Mouse (Mus musculus): ENCODE results near the gene Taf8.

Taf8 gene

DNA sequence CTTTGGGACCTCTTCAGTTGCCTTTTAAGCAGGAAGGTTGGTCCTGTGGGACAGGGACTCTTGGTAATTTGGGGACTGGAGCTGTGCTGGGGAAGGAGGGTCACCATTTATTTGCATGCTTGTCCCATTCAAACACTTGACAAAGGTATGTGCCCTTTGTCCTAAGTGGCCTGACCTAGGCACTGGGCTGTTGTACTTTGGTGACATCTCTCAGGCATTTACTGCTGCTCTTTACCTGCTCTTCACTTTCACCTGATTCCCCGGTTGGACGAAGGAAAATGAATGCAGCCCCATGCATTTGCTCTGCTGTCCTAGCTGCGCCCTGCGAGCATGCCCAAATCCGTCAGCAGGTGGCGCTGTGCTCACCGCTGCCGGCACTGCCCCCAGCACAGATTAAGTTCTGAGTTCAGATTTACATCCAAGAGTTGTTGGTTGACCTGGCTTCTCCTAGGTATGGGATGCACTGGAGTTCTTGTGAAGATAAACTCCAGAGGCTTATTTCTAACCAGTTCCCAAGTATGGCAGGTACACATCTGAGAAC is 28.6 kb downstream of the Taf8 start:
- Histone ChIP-seq H3K9me3 (ENCODE audit: low read length) (no peaks in the 10 kb centered on the region), H3K36me3 (ENCODE audit: insufficient read depth, low read length) (no peaks in the 10 kb centered on the region), H3K27me3 (ENCODE audit: insufficient read depth, low read length) (peaks cover 14% of the 10 kb centered on the region), H3K4me1 (replicated peaks; ENCODE audit: low read depth, low read length) (peaks cover 53% of the 10 kb centered on the region), H3K4me3 (replicated peaks; ENCODE audit: low read length) (no peak overlapping the region)
- TF ChIP-seq CTCF (conservative IDR thresholded peaks at IDR 0.05; ENCODE audit: low read length) (peak; percentile 88), POU5F1 (IDR thresholded peaks at IDR 0.05; ENCODE audit: borderline replicate concordance, low read length) (no peak), NANOG (IDR thresholded peaks at IDR 0.05; ENCODE audit: borderline replicate concordance, low read length) (no peak)

- TF ChIP-seq NANOG (IDR thresholded peaks at IDR 0.05; ENCODE audit: borderline replicate concordance, low read length) (no peak), POU5F1 (IDR thresholded peaks at IDR 0.05; ENCODE audit: borderline replicate concordance, low read length) (no peak), CTCF (conservative IDR thresholded peaks at IDR 0.05; ENCODE audit: low read length) (no peak)
- no peaks in the 10 kb centered on the region for H3K9me3 ChIP-seq (ENCODE audit: low read length)
- H3K27me3 ChIP-seq (ENCODE audit: insufficient read depth, low read length): peaks cover 22% of the 10 kb centered on the region
- H3K36me3 ChIP-seq (ENCODE audit: insufficient read depth, low read length): no peaks in the 10 kb centered on the region
- H3K4me1 ChIP-seq (replicated peaks; ENCODE audit: low read depth, low read length): peaks cover 61% of the 10 kb centered on the region
- peak overlapping the region; percentile 32; the same call in 1 of the 2 replicates for H3K4me3 ChIP-seq (replicated peaks; ENCODE audit: low read length)
These were observed 29.4 kb downstream of the Taf8 start for GRCm38 (mm10) chr17:47472435-47473350.

GRCm38 (mm10) chr17:47470686-47471085 is 31.4 kb downstream of the Taf8 start:
- H3K9me3 ChIP-seq (ENCODE audit: low read length): no peaks in the 10 kb centered on the region
- peaks cover 80% of the 10 kb centered on the region for H3K4me1 ChIP-seq (replicated peaks; ENCODE audit: low read depth, low read length)
- no peak overlapping the region for H3K4me3 ChIP-seq (replicated peaks; ENCODE audit: low read length)
- peaks cover 4% of the 10 kb centered on the region; the same call in 1 of the 2 replicates for H3K36me3 ChIP-seq (ENCODE audit: insufficient read depth, low read length)
- H3K27me3 ChIP-seq (ENCODE audit: insufficient read depth, low read length): peaks cover 41% of the 10 kb centered on the region
- TF ChIP-seq POU5F1 (IDR thresholded peaks at IDR 0.05; ENCODE audit: borderline replicate concordance, low read length) (no peak), CTCF (conservative IDR thresholded peaks at IDR 0.05; ENCODE audit: low read length) (no peak), NANOG (IDR thresholded peaks at IDR 0.05; ENCODE audit: borderline replicate concordance, low read length) (no peak)

GRCm38 (mm10) chr17:47470121-47470520 is 32.0 kb downstream of the Taf8 start:
- TF ChIP-seq CTCF (conservative IDR thresholded peaks at IDR 0.05; ENCODE audit: low read length) (no peak), NANOG (IDR thresholded peaks at IDR 0.05; ENCODE audit: borderline replicate concordance, low read length) (no peak), POU5F1 (IDR thresholded peaks at IDR 0.05; ENCODE audit: borderline replicate concordance, low read length) (no peak)
- Histone ChIP-seq H3K9me3 (ENCODE audit: low read length) (no peaks in the 10 kb centered on the region), H3K4me1 (replicated peaks; ENCODE audit: low read depth, low read length) (peaks cover 85% of the 10 kb centered on the region), H3K36me3 (ENCODE audit: insufficient read depth, low read length) (peaks cover 4% of the 10 kb centered on the region; the same call in 1 of the 2 replicates), H3K27me3 (ENCODE audit: insufficient read depth, low read length) (peaks cover 46% of the 10 kb centered on the region), H3K4me3 (replicated peaks; ENCODE audit: low read length) (no peak overlapping the region)

DNA sequence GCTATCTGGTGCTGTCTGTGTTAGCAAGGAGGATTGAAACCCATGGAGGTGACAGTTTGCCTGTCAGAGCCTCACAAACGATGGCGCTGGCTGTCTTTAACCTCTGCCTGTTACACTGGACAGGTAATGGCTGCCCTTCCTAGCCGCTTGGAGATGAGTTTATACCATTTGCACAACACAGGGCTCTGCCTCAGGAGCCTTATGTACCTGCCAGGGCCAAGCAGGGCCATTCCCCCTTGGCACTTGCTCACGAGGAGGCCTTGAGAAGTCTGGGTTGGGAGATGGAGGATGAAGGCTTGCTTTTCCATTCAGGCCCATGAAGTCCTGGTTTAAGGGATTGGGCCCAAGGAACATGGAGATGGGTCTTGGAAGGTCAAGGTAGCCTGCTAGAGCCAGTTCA is 32.5 kb downstream of the Taf8 start:
- H3K4me1 ChIP-seq (replicated peaks; ENCODE audit: low read depth, low read length): peaks cover 90% of the 10 kb centered on the region
- no peak overlapping the region for H3K4me3 ChIP-seq (replicated peaks; ENCODE audit: low read length)
- peaks cover 51% of the 10 kb centered on the region for H3K27me3 ChIP-seq (ENCODE audit: insufficient read depth, low read length)
- H3K9me3 ChIP-seq (ENCODE audit: low read length): no peaks in the 10 kb centered on the region
- peaks cover 4% of the 10 kb centered on the region; the same call in 1 of the 2 replicates for H3K36me3 ChIP-seq (ENCODE audit: insufficient read depth, low read length)
- TF ChIP-seq POU5F1 (IDR thresholded peaks at IDR 0.05; ENCODE audit: borderline replicate concordance, low read length): no peak
- no peak for TF ChIP-seq NANOG (IDR thresholded peaks at IDR 0.05; ENCODE audit: borderline replicate concordance, low read length)
- TF ChIP-seq CTCF (conservative IDR thresholded peaks at IDR 0.05; ENCODE audit: low read length): no peak

DNA sequence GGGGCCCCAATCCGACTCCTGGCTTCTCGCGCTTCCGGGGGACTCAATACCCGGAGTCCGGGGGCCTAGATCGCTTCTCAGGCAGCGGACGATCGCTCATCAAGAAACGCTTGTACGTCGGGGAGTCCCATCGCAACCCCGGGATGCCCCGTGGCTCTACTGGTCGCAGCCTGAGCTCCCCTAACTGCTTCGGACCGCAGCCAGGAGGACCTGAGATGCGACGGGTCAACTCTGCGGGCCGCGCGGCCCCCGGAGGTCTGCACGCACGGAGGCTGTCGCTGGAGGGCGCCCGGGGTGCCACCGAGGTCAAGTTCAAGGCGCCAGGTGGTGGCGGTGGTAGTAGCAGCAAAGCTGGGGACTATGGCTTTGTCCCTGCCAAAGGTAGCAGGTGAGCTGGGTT is 33.6 kb downstream of the Taf8 start:
- no peaks in the 10 kb centered on the region for H3K9me3 ChIP-seq (ENCODE audit: low read length)
- peaks cover 92% of the 10 kb centered on the region for H3K4me1 ChIP-seq (replicated peaks; ENCODE audit: low read depth, low read length)
- H3K4me3 ChIP-seq (replicated peaks; ENCODE audit: low read length): peak overlapping the region; percentile 72
- H3K36me3 ChIP-seq (ENCODE audit: insufficient read depth, low read length): peaks cover 4% of the 10 kb centered on the region; the same call in 1 of the 2 replicates
- TF ChIP-seq NANOG (IDR thresholded peaks at IDR 0.05; ENCODE audit: borderline replicate concordance, low read length) (no peak), POU5F1 (IDR thresholded peaks at IDR 0.05; ENCODE audit: borderline replicate concordance, low read length) (no peak), CTCF (conservative IDR thresholded peaks at IDR 0.05; ENCODE audit: low read length) (no peak)
- H3K27me3 ChIP-seq (ENCODE audit: insufficient read depth, low read length): peaks cover 60% of the 10 kb centered on the region

GRCm38 (mm10) chr17:47468063-47468462 is 34.0 kb downstream of the Taf8 start:
- Histone ChIP-seq H3K36me3 (ENCODE audit: insufficient read depth, low read length) (peaks cover 4% of the 10 kb centered on the region; the same call in 1 of the 2 replicates), H3K27me3 (ENCODE audit: insufficient read depth, low read length) (peaks cover 60% of the 10 kb centered on the region), H3K9me3 (ENCODE audit: low read length) (no peaks in the 10 kb centered on the region), H3K4me1 (replicated peaks; ENCODE audit: low read depth, low read length) (peaks cover 92% of the 10 kb centered on the region), H3K4me3 (replicated peaks; ENCODE audit: low read length) (peak overlapping the region; percentile 72)
- TF ChIP-seq NANOG (IDR thresholded peaks at IDR 0.05; ENCODE audit: borderline replicate concordance, low read length): no peak

DNA sequence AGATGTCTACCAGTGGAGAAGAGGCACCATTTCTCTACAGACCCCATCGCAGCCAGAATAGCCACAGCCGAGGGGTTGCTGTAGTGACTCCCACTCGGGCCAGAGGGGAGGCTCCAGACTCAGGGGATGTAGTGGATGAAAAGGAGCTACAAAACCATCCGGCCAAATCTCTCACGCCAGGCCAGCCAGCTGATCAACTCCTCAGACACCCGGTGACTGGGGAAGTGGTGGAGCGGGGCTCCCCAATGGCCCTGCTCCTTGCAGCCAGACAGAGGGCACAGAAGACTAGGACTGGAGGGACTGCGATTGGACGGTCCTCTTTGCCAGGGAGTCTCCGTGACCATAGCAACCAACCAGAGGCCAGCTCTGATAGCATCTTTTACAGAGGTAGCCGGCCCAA is 34.4 kb downstream of the Taf8 start:
- TF ChIP-seq POU5F1 (IDR thresholded peaks at IDR 0.05; ENCODE audit: borderline replicate concordance, low read length) (no peak), NANOG (IDR thresholded peaks at IDR 0.05; ENCODE audit: borderline replicate concordance, low read length) (no peak), CTCF (conservative IDR thresholded peaks at IDR 0.05; ENCODE audit: low read length) (no peak)
- H3K9me3 ChIP-seq (ENCODE audit: low read length): no peaks in the 10 kb centered on the region
- peaks cover 60% of the 10 kb centered on the region for H3K27me3 ChIP-seq (ENCODE audit: insufficient read depth, low read length)
- peaks cover 4% of the 10 kb centered on the region; the same call in 1 of the 2 replicates for H3K36me3 ChIP-seq (ENCODE audit: insufficient read depth, low read length)
- H3K4me3 ChIP-seq (replicated peaks; ENCODE audit: low read length): peak overlapping the region; percentile 72
- H3K4me1 ChIP-seq (replicated peaks; ENCODE audit: low read depth, low read length): peaks cover 92% of the 10 kb centered on the region
